Mouse (Mus musculus) heart, adult 10 weeks (tissue): ENCODE results near the gene Atp5s. TPM values are rescaled to one million over a fixed set of nuclear protein-coding genes. Genes with fewer than 3 reads are reported as not detected.

ENCODE experiments used
- polyA plus RNA-seq: library from polyadenylated mRNA; stranded (reverse); fragments of 350-450 nt; fragmentation: Illumina TruSeq; extraction: RNeasy Lipid Tissue Mini Kit (QIAGEN cat#74804); gene quantifications from one replicate; pipeline ENCODE4 v1.2.3, GENCODE M21; 2014; ENCODE audit warnings: low read depth, low replicate concordance

The Atp5s gene
- 50.6 TPM for polyA plus RNA-seq

DNA sequence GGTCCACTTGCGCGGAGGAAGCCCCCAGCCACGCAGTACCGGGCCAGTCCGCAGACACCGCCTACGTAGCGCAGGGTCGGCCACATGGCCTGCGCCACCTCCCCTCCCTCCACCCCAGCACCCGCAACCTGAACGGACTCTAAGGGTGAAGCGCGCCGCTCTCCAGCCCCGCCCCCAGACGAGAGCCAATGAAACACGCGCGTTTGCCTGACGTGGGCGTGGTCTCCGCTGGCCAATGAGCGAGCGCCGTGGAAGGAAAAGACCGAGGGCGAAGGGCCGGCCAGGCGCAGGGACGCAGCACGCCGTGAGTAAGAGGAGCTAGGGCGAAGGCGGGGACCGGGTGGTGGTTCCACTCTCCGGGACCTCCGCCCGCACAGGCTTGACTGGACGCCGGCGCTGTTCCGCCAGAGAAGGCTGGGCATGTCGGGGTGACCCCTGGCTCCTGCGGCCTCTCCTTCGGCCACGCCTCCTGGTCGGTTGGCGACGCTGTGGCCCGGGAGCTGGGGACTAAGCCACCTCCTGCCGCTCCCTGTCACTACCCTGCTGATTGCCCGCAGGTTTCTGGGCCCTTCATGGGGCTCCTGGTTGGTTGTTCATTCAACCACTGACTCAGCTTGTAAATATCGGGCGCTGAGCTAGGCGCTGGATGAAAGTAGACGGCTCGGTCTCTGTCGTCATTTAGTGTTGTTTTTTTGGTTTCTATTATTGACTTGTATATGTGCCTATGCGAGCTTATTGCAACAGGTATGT lies at the start of gene Atp5s, which contains the start of gene L2hgdh:
Atp5s (plus strand) TSS at position 240 of the 750 bp plus-strand sequence.
L2hgdh (minus strand) TSS at position 163 of the 750 bp plus-strand sequence.

DNA sequence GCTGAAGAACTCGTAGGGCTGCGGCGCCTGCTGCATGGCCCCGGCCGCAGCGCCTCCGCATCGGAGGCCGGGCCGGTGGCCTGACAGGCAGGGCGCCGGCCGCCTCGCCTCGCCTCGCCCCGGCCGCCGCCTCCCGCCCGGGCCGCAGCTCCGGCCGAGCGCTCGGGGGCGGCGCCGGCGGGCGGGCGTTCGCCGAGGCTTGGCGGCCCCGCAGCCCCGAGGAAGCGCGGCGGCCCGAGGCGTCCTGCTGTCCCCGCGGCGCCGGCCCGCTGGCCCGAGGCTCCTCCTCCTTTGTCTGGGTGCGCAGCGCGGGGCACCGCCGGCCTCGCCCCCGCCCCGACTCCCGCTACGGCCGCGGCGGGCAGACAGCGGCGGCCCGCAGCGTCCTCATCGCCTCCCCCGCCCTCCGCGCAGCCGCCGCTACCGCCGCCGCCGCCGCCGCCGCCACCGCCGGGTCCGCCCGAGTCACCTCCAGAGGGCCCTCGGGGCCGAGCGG lies 43.1 kb upstream of the Atp5s start, which contains the start of gene Sos2:
Sos2 (minus strand) TSS at position 287 of the 496 bp plus-strand sequence.

DNA sequence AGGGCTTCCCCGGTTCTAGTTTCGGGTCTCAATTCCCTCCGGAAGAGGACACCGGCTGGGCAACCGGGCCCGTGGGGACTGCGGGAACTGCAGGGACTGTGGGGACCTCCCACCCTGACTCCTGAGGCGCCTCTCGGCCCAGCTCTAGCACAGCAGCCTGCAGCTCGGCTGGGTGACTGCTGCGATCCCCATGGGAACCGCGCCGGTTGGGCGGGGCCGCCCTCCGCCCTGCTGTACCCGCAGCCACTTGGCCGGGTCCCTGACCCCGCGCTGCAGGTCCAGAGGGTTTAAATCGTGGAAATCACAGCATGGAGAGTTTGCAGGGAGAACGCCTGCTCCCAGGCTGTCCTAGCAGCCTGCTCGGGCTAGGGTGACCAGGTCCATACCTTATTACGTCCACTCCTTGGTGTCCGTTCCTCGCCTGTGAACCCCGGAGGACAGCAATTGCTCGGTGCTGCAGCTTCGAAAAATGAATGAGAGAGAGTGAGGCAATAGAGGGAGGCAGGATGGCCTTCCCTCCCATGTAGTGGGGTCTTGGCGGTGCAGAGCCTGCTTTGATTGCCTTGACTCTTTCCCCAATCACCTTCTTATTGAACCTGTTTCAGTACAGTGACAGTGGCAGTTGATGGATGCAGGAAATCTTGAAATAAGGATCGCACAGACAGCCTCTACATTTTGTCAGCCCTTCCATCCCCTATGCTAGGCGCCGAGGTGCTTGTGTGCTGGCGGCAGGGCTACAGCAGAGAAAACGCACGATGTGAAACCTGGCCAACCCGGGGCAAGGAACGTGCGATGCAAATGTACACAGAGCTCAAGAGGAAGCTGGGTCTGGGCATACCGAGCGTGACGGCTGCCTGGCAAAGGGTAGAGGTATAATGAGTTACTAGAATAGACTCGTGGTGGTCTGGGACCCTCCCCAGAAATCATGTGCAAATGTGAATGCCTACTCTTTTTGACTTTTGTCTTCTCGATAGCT lies 66.1 kb downstream of the Atp5s start, which contains the start of gene Cdkl1:
Cdkl1 (minus strand) TSS at position 738 of the 976 bp plus-strand sequence.

Other genes with a start within 250 kb of the Atp5s start
- 3.2 TPM for gene Vcpkmt, start 141.9 kb upstream of the Atp5s start, polyA plus RNA-seq
- 32.8 TPM for gene Sos2, start 43.1 kb upstream of the Atp5s start, polyA plus RNA-seq
- 39.9 TPM for gene L2hgdh, start 77 bp upstream of the Atp5s start, polyA plus RNA-seq
- gene Cdkl1, start 66.3 kb downstream of the Atp5s start, polyA plus RNA-seq = 12.4 TPM
- gene Atl1, start 167.7 kb downstream of the Atp5s start, polyA plus RNA-seq = 4.8 TPM
- gene Map4k5, start 168.2 kb downstream of the Atp5s start, polyA plus RNA-seq = 20.2 TPM